Mouse (Mus musculus) embryonic facial prominence, embryonic 11.5 days (tissue): ENCODE results near the gene Borcs5. TPM values are rescaled to one million over a fixed set of nuclear protein-coding genes. Genes with fewer than 3 reads are reported as not detected.

Experiments
- polyA plus RNA-seq: library from polyadenylated mRNA; unstranded; fragments of >200 nt; fragmentation: Nextera tagmentation; extraction: Ambion mirVana; gene quantifications from 2 replicates; pipeline ENCODE4 v1.2.1, GENCODE M21; 2014

Gene Borcs5
- polyA plus RNA-seq, 1 experiment from 2014 or later, result 19.6 TPM

Other genes starting within 250 kb of the Borcs5 start
- gene Bcl2l14, start 243.2 kb upstream of the Borcs5 start, polyA plus RNA-seq, result 0.61 and 0.79 TPM in 2 replicates
- gene Lrp6, start 72.5 kb upstream of the Borcs5 start, polyA plus RNA-seq, result 32.9 and 33.6 TPM in 2 replicates
- gene Mansc1, start 7.0 kb upstream of the Borcs5 start, polyA plus RNA-seq, result 0.39 and 0.68 TPM in 2 replicates
- gene Dusp16, start 153.1 kb downstream of the Borcs5 start, polyA plus RNA-seq, result 15.4 and 17.7 TPM in 2 replicates
- 0.96 and 1.1 TPM in 2 replicates for gene Crebl2, start 190.6 kb downstream of the Borcs5 start, polyA plus RNA-seq